Mouse (Mus musculus) G1E (cell line): ENCODE data around the gene Zranb3. TPM values are rescaled to one million over a fixed set of nuclear protein-coding genes. Genes with fewer than 3 reads are reported as not detected.

ENCODE experiments used
- ATAC-seq: 2 replicates; pipeline ENCODE4 v1.8.0; 2016; ENCODE audit warnings: mild to moderate bottlenecking; ENCODE audit not compliant: insufficient number of reproducible peaks, poor library complexity, low FRiP score, severe bottlenecking; ENCODE audit errors: extremely low read depth
- DNase-seq: peaks from one replicate; pipeline ENCODE4 v3.0.0; 2012; ENCODE audit warnings: low spot score
- H3K27me3 ChIP-seq: 2 replicates; pipeline ENCODE4 v1.6.1; 2012; ENCODE audit warnings: mild to moderate bottlenecking, low read length, inconsistent platforms; ENCODE audit not compliant: insufficient read depth
- H3K36me3 ChIP-seq: replicated peaks from 2 replicates; pipeline ENCODE3; 2012; ENCODE audit warnings: mild to moderate bottlenecking, inconsistent platforms
- H3K4me1 ChIP-seq: 2 replicates; pipeline ENCODE4 v1.6.1; 2012; ENCODE audit warnings: low read depth, low read length, inconsistent platforms, mixed read lengths; ENCODE audit not compliant: insufficient read depth
- H3K4me3 ChIP-seq: 2 replicates; pipeline ENCODE4 v1.5.1; 2012; ENCODE audit warnings: low read depth, mild to moderate bottlenecking, inconsistent platforms, low read length, moderate library complexity, mixed read lengths
- H3K9me3 ChIP-seq: replicated peaks from 2 replicates; pipeline ENCODE4 v1.6.1; 2012; ENCODE audit warnings: inconsistent platforms
- CTCF ChIP-seq: IDR thresholded peaks from 2 replicates; pipeline ENCODE4 v1.5.1; 2012; ENCODE audit warnings: low read depth, low read length, inconsistent platforms, mixed read lengths
- GATA1 ChIP-seq: IDR thresholded peaks from 2 replicates; pipeline ENCODE4 v1.6.1; 2012; ENCODE audit warnings: borderline replicate concordance, low read length, inconsistent platforms, mixed read lengths
- GATA2 ChIP-seq: IDR thresholded peaks from 2 replicates; pipeline ENCODE4 v1.6.1; 2012; ENCODE audit warnings: low read depth, low read length, inconsistent platforms, borderline replicate concordance
- POLR2AphosphoS5 ChIP-seq: IDR thresholded peaks from 2 replicates; pipeline ENCODE4 v1.6.1; 2012; ENCODE audit warnings: low read depth, low read length, inconsistent platforms; ENCODE audit not compliant: insufficient replicate concordance
- TAL1 ChIP-seq: conservative IDR thresholded peaks from 2 replicates; pipeline ENCODE4 v1.6.1; 2012; ENCODE audit warnings: low read depth, low read length, inconsistent platforms, mixed read lengths
- polyA plus RNA-seq: library from polyadenylated mRNA; stranded (reverse); fragments of >175 nt; gene quantifications from 2 replicates; pipeline ENCODE4 v1.2.3, GENCODE M21; 2012
- total RNA-seq, 2 experiments: library from RNA; stranded (forward) in 1 of 2; stranded (reverse) in 1 of 2; fragments of 200-1000 nt in 1 of 2; fragments of >200 nt in 1 of 2; fragmentation: Nextera tagmentation in 1 of 2; gene quantifications; 2 replicates each; pipeline ENCODE4 v1.2.3; 2014 to 2017

The Zranb3 gene
- total and polyA plus RNA-seq, 3 experiments: 1.9 to 29.3 (median 28.1) TPM

DNA sequence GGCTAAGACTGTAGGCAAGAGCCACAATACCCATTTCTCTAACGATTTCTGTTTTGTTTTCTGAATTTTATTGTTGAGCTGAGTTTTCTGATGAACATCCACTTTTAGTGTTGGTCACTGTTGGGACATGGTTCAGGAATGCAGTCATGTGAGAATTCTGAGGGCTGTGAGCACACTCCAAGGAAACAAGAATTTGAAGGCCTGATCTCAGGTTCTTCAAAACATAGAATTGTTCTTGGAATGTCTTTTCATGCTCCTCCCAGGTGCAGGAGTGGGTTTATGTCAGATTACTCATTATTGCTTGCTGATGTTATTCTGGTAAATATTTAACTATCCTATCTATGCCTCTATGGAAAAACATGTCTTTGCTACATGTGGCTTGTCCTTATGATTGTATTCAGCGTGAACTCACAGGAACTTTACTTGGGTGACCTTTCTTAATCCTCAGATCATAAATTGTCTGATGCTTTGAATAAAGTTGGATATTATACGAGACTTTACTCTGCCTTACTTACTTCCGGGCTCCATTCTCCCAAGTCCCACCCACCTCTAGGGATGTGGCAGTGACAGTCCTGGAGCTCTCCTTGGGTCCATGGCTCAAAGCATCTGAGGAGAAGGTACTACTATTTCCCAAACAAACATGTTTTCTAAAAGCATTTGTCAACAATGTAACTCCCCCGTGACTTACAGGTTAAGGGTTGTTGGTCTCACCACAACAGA, 119.4 kb downstream of the Zranb3 start:
- no peak for ATAC-seq
- no peak for DNase-seq
- H3K36me3 ChIP-seq: peaks cover 15% of the 10 kb centered on the region
- no peaks in the 10 kb centered on the region for H3K9me3 ChIP-seq
- TF ChIP-seq POLR2AphosphoS5 (no peak), TAL1 (no peak), GATA2 (no peak), GATA1 (no peak), CTCF (no peak)
- H3K4me3 ChIP-seq: no peak overlapping the region
- no peaks in the 10 kb centered on the region for H3K27me3 ChIP-seq
- no peaks in the 10 kb centered on the region for H3K4me1 ChIP-seq

DNA sequence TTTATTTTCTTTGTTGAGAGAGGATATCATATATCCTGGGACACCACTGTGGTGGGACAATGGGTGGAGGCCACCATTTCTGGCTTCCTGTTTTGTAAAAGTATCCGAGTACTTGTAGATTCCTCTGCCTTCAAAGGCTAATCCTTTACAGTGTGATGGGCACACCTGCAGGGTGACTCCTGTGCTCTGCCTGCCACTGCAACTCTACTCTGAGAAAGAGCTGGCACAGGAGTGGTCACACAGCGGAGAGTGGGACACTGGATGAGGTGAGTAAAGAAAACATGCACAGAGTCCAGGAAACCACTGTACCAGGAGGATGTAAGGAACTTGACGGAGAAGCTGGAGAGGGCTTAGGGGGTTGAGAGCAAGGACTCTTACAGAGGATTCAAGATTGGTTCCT, 120.6 kb downstream of the Zranb3 start:
- Histone ChIP-seq H3K4me3 (no peak overlapping the region), H3K4me1 (no peaks in the 10 kb centered on the region), H3K9me3 (no peaks in the 10 kb centered on the region), H3K36me3 (peaks cover 16% of the 10 kb centered on the region), H3K27me3 (no peaks in the 10 kb centered on the region)
- DNase-seq (no peak), ATAC-seq (no peak)
- TF ChIP-seq POLR2AphosphoS5: no peak

DNA sequence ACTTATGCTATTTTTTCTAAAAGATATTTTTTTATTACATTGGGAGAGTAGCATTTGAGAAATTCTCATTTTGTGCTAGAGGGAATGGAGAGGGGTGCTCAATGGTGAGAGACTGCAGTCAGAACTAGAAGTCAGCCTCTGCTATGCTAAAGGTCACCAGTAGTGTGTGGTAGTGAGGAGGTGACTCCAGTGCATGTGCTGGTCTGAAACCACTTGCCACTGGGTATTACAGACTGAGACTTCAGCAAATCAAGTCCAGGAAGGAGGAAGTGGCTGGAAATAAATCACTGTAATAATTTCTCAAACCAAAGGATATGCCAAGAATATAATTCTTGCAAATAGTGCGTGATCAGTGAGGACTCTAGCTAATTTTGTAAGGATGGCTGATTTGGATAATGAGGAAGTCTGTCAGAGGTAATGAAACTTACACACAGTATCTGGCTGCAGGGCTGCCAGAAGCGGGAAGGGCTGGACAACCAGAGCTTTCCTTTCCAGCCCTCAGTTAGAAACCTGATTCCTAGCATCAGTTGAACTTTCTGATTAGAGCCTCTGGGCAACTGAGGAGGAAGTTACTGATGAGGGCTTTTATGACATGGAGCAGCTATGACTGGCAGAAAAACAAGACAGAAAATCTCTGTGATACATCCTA, 121.8 kb downstream of the Zranb3 start:
- no peak overlapping the region for H3K4me3 ChIP-seq
- peaks cover 16% of the 10 kb centered on the region for H3K36me3 ChIP-seq
- no peaks in the 10 kb centered on the region for H3K27me3 ChIP-seq
- TF ChIP-seq GATA2 (no peak), CTCF (no peak), POLR2AphosphoS5 (no peak), TAL1 (no peak), GATA1 (no peak)
- ATAC-seq (no peak), DNase-seq (no peak)
- H3K4me1 ChIP-seq: no peaks in the 10 kb centered on the region
- H3K9me3 ChIP-seq: no peaks in the 10 kb centered on the region

DNA sequence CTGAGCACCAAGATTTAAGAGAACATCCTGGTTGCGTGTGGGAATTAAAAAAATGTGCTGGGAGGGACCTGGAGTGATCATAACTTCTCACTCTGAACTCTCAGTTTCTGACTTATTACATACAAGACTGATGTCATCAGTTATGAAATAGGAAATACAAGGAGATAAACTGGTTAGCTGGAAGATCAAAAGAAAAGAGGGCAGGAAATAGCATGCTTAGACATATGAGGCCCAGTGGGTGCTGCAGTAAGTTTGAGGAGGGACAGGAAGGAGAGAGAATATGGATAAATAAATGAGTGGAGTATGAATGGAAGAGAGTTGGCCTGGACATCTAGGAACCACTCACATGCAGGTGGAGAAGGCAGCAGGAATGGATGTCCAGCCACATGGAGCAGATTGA, 124.7 kb downstream of the Zranb3 start:
- Histone ChIP-seq H3K27me3 (no peaks in the 10 kb centered on the region), H3K36me3 (peaks cover 22% of the 10 kb centered on the region), H3K4me1 (no peaks in the 10 kb centered on the region), H3K9me3 (no peaks in the 10 kb centered on the region), H3K4me3 (no peak overlapping the region)
- DNase-seq (no peak), ATAC-seq (no peak)
- TF ChIP-seq POLR2AphosphoS5 (no peak), CTCF (no peak), TAL1 (no peak), GATA2 (no peak), GATA1 (no peak)

DNA sequence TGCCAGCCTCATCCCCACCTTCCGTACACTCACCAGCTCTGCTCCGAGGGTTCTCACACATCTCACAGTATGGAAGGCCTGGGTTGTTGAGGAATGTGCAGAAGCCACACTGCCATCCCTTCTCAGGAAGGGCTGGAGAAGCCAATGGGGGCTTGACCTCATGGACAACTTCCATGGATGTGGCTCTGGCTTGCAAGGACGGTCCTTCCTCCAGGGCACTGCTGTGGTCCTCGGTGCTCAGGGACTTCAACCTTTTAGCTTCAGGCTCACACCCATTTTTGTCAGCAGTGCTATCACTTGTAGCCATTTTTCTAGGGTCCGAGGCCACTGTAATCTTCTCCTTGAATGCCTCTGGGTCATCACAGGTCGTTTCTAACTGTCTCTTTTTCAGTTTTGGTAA, 126.7 kb downstream of the Zranb3 start:
- Histone ChIP-seq H3K9me3 (no peaks in the 10 kb centered on the region), H3K4me3 (no peak overlapping the region), H3K4me1 (no peaks in the 10 kb centered on the region), H3K27me3 (no peaks in the 10 kb centered on the region), H3K36me3 (peaks cover 26% of the 10 kb centered on the region)
- no peak for TF ChIP-seq TAL1
- no peak for TF ChIP-seq GATA2
- TF ChIP-seq GATA1: no peak
- TF ChIP-seq CTCF: no peak
- no peak for TF ChIP-seq POLR2AphosphoS5
- DNase-seq (no peak), ATAC-seq (no peak)

DNA sequence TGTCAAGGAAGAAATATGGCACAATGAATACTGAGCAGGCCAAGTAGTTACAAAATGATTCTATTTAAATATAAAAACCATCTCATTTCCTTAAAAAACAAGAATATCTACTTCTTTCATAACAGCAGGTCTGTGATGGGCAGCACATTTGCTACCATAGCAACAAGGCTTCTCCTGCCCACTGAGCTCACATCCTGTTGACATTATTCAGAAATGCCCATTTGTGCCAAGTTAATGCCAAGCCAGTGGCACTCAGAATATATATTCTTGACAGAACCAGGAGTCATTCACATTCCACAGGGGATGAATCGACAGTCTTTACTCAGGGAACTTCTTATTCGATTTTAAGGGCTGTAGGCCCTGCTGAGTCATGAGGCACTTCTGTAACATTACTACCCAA, 127.2 kb downstream of the Zranb3 start:
- H3K4me1 ChIP-seq: no peaks in the 10 kb centered on the region
- H3K36me3 ChIP-seq: peaks cover 29% of the 10 kb centered on the region
- ATAC-seq: no peak

More for the DNA sequence above, 127.2 kb downstream of the Zranb3 start:
- Histone ChIP-seq H3K9me3 (no peaks in the 10 kb centered on the region), H3K4me3 (no peak overlapping the region), H3K27me3 (no peaks in the 10 kb centered on the region)
- TF ChIP-seq TAL1 (no peak), CTCF (no peak), POLR2AphosphoS5 (no peak), GATA2 (no peak), GATA1 (no peak)
- no peak for DNase-seq
